Mouse (Mus musculus): ENCODE results near the gene C3.

Gene C3

DNA sequence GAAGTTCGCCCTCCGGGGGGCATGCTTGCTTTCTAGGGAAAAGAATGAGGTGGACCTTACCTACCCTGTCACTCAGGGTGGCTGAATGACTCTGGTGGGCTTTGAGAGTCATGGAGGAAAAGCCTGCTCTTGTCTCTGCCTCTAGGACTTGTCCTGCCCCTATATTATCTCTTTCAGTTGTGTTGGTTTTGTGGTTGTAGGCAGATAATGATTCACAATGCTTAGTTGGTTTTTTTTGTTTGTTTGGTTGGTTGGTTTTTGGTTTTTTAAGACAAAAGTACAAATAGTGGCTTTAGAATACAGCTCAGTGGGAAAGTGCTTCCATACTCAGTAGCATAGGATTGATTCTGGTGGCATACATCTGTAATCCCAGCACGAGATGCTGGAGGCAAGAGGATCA, 937 bp upstream of the C3 start:
- in situ Hi-C loops (cut with MboI; ENCODE audit: unreplicated experiment in 2 of 2), result no loop called here

DNA sequence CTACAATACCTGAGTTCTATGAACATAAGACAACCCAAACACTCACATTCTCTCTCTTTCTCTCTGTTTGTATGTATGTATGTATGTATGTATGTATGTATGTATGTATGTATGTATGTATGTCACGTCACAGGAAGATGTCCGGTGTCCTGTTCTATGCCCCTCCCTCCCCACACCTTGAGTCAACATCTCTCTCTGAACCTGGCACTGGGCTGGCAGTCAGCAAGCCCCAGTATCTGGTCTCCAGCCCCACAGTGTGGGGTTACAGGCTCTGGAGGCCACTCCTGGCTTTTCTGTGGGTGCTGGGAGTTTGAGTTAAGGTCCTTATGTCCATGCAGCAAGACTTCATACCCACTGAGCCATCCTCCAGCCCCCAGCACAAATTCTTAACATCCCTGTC, 468 bp downstream of the C3 start:
- in situ Hi-C loops (cut with MboI; ENCODE audit: unreplicated experiment in 2 of 2), result no loop called here

DNA sequence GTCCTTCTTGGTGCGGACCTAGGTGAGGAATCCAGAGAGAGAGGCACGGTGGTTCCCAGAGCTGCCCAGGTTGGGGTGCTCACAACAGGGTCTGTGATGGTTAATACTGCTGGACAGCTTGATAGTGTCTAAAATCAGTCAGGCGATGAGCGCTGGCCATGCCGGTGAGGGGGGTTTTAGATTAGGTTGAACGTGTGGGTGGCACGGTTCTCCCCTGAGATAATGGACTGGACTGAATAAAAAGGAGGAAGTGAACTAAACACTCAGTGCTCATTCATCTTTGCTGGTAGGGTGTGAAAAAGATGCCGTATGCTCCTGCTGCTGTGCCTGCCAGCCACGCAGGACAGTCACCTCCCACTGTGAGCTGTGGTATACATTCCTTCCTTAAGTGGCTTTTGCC, 4.6 kb downstream of the C3 start:
- in situ Hi-C loops (cut with MboI; ENCODE audit: unreplicated experiment in 2 of 2), result no loop called here

DNA sequence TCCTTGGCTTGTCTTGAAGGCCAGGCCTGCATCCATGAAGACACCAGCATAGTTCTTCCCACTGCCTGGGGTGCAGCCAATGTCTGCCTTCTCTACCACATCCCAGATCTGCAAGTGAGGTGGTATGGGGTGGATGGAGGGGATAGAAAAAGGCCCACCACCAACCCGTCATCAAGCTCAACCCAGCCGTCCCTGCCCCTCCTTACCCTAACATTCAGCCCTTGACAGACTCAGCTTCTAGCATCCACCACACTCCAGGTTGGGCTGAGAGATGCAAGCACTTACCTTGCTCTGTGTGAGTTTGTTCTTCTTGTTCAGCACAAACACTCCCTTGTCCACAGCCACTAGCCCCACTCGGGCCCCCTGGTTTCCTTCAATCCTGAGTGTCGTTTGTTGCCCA, 6.0 kb downstream of the C3 start:
- in situ Hi-C loops (cut with MboI; ENCODE audit: unreplicated experiment in 2 of 2), result no loop called here

DNA sequence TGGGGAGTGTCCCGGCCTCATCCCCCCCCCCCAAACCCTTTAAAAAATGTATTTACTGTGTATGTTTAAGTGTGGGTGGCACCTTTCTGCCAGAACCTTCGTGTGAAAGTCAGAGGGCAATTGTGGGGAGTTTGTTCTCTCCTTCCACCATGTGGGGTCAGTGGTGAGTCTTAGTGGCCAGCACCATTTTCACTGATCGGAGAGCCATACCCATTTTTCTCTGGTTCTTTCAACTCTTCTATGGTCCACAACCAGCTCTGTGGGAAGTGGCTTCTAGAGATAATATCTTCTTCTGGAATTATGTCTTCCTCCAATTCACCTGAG, 8.1 kb downstream of the C3 start:
- in situ Hi-C loops (cut with MboI; ENCODE audit: unreplicated experiment in 2 of 2), result loop anchor here (5.0 kb wide), 3 partner anchors 117 to 1687 kb away; no protein-coding TSS in a partner anchor

DNA sequence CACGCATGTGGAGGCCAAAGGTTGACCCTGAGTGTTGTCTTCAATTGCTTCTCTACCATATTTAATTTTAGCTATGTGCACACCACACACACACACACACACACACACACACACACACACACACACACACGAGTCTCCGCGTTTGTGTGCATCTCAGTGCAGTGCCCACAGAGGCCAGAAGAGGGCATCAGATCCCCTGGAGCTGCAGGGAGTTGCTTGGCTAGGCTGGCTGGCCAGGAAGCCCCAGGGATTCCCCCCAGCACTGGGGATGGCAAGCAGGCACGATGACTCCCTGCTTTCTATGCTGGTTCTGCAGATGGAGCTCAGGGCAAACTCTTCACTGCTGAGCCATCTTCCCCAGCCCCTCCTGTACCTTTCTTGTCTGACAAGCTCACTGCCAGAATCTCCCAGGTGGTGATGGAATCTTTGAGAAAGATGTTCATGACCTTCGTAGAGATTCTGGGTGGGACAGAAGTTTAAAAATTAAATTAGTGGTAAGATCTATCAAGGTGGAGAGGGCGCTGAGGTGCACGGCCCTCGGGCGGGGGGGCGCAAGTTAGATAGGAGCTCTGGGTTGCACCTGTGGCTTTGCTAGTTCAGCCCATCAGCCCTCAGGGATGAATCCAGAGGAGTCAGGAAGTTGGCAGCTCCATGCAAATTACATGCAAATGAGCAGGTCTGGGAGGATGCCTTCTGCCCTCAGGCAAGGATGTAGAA, 8.6 kb downstream of the C3 start:
- in situ Hi-C loops (cut with MboI; ENCODE audit: unreplicated experiment in 2 of 2), result loop anchor here (5.0 kb wide), 3 partner anchors 118 to 1688 kb away; no protein-coding TSS in a partner anchor

DNA sequence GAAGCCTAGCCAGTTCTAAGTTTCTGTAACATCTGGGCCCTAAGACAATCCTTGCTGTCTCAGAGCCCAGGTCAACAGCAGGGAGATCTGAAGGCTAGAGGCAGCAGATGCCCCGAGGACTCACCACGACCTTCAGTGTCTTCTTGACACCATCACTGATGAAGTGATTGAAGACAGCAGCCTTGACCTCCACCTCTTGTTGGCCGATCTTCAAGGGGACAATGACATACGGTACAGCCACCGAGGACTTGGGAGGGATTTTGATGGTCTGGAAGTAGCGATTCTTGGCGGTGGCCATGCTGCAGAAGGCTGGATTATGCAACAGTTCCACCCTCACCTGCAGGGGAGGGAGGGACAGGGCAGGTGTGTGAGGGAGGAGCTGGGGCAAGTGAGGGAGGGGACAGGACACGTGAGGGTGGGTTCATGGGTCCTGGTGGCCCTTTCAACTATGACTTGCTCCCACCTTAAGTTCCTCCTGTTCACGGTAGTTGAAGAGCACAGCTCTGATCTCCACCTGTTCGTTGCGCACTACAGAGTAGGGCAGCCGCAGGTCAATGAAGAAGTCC, 9.5 kb downstream of the C3 start:
- in situ Hi-C loops (cut with MboI; ENCODE audit: unreplicated experiment in 2 of 2), result loop anchor here (5.0 kb wide), 3 partner anchors 119 to 1689 kb away; no protein-coding TSS in a partner anchor

DNA sequence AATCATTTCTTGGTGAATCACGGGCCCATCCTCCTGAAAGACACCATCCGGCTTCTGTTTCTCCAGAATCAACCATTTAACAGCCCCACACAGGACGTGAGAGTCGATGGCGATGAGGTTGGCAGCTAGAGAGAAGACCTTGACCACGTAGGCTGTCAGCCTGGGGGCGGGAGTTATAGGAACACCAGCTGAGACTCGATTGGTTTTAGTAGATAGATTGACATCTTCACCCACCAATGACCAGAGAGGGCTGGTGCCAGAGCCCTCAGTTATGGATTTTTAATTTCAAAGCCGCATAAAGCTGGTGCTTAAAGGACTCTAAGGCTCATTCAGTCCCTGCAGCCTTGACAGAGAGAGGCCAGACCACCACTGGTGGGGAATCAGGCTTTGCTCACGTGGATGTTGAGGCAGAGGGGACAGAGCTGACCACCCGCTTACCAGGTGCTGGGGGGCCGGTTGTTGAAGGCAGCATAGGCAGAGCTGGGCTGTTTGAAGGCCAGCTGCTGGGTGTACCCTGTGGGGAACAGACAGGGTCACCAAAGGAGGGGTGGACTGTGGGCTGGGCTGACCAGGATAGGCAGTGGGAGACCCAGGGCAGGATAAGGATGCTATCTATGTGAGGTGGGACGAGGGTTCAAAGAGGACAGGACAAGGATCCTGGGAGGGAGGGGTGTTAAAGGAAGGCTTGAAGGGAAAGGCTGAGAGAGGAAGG, 13.1 kb downstream of the C3 start:
- in situ Hi-C loops (cut with MboI; ENCODE audit: unreplicated experiment in 2 of 2), result loop anchor here (5.0 kb wide), 3 partner anchors 118 to 1692 kb away; no protein-coding TSS in a partner anchor

DNA sequence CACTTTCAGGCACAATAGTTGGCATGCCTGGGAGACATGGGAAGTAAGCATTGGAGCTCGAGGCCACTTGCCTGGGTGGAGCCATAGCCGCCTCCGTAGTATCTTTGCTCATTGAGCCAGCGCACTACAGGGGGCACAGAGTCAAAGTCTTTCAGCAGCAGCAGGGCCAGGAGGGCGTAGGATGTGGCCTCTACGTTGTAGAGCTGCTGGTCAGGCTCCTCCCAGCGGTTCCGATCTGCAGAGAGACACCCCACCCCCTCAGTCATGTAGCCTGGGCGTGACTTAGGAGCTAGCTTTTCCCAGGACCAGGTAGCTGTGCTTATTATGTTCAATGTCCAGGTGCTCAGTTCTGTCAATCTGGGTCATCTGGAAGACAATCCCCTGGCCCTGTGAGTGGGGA, 16.4 kb downstream of the C3 start:
- in situ Hi-C loops (cut with MboI; ENCODE audit: unreplicated experiment in 2 of 2), result no loop called here

DNA sequence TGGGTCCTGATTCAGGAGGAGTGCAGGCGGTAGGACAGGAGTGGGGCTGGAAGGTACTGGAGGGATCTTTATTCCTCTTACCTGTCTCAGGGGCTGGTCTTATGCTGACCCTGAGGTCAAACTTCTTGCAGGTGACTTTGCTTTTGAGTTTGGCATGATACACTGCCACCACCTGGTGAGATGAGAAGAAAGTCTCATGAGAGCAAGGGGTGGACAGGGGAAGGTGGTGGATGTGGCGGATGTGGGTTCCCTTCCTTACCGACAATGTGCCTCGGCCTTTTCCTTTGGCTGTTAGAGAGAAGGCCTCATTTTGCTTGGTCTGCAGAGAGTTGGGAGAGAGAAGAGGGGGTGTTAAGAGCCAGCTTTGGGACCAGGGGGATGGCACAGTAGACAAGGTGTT, 18.6 kb downstream of the C3 start:
- in situ Hi-C loops (cut with MboI; ENCODE audit: unreplicated experiment in 2 of 2), result no loop called here

DNA sequence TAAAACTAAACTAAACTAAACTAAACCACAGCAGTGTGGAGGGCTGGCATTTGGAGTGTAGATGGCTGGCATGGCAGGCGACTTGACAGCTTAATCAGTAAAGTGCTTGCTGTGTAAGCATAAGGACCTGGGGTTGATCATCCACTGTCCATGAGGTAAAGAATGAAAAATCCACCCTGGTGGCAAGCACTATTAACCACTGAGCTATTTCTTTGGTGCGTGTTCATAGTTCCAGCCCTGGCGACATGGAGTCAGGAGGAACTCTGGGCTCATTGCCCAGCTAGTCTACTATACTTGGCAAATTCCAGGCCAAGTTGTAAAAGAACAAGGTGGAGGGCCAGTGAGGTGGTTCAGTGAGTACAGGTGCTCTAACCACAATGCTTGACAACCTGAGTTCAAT, 20.0 kb downstream of the C3 start:
- in situ Hi-C loops (cut with MboI; ENCODE audit: unreplicated experiment in 2 of 2), result no loop called here

DNA sequence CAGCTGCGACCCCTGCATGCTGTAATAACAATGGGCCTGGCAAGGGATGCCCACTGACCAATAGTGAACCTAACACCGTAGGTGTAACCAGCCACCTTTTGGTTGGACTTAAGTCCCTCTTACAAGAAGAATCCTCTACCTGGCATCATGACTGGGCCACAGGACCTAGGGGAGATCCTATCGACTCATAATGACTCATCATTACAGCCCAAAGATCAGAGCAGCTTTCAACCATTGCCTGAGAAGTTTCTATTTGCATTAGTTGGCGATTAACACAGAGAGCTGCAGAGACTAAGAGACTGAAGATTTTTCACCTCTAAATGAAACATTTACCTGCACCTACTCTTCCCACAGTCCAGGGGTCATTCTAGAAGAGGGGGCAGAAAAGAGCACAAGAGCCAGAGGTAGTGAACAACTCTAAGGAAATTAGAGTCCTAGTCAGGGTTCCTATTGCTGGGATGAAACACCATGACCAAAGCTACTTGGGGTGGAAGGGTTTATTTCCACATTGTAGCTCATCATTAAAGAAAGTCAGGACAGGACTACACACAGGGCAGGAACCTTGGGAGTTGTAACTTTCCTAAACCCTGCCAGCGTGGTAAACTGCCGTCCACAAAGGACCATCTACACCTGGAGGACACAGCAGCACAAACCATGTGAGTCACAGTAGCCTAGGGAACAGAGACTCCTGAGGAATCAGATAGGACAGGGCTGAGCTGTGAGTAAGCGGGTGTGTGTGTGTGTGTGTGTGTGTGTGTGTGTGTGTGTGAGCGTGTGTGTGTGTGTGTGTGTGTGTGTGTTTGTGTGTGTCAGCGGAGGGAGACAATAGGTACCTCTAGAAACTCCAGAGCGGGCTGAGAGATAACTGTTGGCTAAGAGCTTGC, 25.9 kb downstream of the C3 start:
- in situ Hi-C loops (cut with MboI; ENCODE audit: unreplicated experiment in 2 of 2), result no loop called here

DNA sequence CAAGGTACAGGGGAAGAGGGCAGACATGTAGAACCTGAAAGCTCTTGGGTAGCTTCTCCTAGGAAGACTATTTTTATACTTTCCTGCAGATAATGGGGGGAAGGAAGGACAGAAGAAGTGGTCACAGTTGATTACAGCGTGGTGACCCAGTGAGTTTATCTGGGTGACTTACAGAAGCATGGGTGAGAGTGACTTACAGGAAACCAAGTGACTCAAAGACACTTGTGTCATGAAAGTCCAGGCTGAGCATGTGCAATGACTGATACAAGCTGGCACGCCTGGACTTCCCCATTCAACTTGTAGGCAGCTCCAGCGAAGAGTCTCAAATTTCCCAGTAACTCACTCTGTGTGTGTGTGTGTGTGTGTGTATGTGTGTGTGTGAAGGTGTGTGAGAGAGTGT, 29.7 kb downstream of the C3 start:
- in situ Hi-C loops (cut with MboI; ENCODE audit: unreplicated experiment in 2 of 2), result no loop called here

DNA sequence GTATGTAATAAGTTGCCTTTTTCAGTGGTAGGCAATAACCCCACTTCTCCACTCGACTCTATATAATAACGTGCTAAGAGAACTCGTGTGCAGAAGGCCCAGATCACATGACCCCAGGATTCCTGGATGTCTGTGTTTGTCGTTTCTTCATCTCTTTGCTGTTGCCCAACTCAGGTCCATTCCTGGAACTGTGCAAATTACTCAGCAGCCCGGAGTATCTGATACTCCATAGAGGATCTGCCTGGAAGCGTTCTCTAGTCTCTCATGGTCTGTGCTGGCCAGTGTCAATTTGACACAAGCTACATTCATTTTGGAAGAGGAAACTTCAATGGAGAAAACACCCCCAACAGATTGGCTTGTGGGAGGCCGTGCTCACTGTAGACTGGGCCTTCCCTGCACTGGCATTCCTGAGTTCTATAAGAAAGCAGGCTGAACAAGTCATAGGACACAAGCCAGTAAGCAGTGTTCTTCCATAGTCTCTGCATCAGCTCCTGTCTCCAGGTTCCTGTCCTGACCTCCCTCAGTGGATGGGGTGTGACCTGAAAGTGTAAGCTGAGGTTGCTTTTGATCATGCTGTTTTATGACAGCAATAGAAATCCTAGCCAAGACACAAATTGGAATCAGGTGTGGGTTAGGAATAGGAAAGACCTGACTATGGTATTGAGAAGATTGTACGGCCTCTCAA, 32.5 kb downstream of the C3 start:
- in situ Hi-C loops (cut with MboI; ENCODE audit: unreplicated experiment in 2 of 2), result no loop called here

DNA sequence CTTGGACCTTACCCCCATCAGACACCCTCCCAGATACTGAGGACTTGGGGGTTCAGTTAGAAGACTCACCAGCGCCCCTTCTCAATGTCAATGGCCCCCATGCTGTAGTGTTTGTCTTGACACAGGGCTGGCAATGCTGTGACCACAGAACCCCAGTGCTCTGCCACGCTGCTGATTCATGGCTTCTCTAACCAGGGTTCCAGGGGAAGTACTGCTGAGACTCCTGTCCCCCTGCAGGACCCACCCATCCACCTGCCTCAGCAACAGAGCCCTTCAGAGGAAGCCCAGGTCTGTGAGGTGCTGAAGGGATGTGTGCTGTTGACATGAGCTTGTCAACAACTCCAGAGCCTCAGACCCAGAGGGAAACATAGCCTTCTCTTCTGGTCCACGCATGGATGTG, 33.2 kb downstream of the C3 start:
- in situ Hi-C loops (cut with MboI; ENCODE audit: unreplicated experiment in 2 of 2), result no loop called here

DNA sequence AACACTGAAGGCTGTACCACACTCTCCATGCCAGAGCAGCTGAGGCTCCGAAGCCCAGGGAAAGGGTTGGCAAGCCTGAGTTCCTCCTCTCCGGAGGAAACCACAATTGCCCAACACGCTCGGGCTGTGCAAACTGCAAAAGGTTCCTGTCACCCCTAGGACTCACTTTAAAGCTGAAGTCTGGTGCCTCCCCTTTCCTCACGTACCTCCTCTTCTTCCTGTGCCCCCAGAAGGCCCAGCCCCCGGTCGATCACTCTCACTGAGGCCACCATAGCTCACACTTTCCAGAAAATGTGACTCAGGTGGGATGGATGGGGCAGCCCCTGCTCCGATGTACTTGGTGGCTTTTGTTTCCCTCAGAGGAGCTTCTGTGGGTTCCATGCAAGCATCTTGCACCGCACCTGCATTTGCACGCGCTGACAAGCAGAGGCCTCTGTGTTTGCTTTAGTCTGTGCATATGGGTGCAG, 33.9 kb downstream of the C3 start, which contains the start of gene Tnfsf14:
Tnfsf14 (minus strand) TSS at position 137 of the 467 bp plus-strand sequence.
- in situ Hi-C loops (cut with MboI; ENCODE audit: unreplicated experiment in 2 of 2), result no loop called here

DNA sequence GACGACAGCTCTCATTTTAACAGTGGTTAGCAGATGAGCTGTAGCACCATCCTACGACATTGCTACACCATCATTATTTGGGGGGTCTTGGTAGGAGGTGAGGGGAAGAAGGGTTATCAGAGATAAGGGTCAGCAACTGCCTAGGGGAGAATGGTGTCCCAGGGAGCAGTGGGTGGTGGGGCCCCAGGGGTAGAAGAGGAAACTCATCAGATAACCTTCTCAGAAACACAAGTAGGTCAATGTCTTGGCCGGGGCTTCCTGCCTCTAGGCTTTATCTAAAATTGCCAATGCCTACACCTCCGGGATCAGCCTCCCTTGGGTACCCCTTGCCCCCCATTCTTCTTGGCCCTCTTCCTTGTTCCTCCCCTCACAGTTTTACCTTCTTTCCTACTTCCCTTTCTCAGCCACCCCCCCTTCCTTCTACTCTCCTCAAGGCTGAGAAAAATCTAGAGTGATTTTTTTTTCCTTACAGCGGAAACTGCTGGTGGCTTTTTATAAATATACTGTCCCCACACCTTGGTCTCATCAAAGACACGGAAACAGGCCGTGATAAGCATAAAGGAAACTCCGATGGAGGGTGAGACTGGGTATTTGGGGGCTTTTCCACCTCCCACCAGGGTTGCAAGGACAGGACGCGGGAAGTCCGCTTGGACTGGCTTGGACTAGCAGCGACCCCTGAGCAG, 39.3 kb downstream of the C3 start:
- in situ Hi-C loops (cut with MboI; ENCODE audit: unreplicated experiment in 2 of 2), result no loop called here

DNA sequence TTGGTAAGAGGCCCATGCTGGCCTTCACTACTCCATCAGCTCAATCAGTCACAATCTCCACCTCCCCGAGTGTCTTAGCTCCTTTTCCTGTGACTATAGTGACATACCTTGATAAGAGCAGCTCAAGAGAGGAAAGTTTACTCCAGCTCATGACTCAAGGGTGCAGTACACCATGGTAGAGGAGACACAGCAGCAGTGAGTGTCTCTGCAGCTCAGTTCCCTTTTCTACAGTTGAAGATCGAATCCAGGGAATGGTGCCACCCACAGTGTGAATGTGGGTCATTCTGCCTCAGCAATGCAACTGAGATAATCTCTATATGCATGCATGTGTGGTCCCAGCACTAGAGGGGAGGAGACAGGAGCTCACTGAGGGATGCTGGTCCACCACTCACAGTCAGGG, 42.3 kb downstream of the C3 start:
- in situ Hi-C loops (cut with MboI; ENCODE audit: unreplicated experiment in 2 of 2), result no loop called here

DNA sequence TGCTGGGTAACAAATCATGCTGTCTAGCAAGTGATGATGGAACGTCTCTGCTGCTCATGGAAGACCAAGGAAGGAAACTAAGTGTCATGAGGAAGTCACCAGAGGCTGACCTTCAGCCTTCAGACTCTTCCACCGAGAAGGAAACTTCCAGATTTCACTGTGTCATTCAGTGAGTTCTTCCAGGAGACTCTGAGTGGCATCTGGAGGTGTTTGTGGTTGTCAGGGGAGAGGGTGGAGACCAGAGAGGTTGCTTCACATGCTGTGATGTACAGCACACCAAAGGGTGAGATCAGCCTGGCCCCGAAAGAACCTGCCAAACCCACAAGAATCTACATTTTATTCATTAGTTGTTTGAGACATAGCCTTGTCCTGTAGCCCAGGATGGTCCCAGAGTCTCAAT, 45.1 kb downstream of the C3 start:
- in situ Hi-C loops (cut with MboI; ENCODE audit: unreplicated experiment in 2 of 2), result no loop called here

DNA sequence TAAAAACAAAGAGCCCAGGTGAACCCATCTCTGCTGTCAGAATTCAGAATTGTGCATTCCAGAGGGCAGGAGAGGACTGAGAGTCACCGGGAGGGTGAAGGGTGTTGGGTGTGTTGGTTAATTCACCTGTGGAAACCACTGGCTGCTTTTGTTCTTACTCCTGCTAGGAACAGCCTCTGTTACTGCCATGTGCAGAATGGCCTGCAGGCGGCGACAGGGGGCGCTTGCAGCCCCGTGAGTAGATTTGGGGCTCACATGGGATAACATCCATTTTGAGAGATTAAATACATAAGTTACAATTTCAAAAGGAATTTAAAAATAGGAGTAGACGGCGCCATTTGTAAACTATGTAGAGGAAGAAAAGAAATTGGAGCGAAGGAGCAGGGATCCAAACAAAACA, 47.6 kb downstream of the C3 start:
- in situ Hi-C loops (cut with MboI; ENCODE audit: unreplicated experiment in 2 of 2), result no loop called here
